Mouse (Mus musculus) spleen, adult 2 months (tissue): ENCODE measurements around the gene Olfr1513.

Experiments
- CTCF ChIP-seq: fragments of 200-500 bp; IDR thresholded peaks from 2 replicates; pipeline ENCODE4 v1.5.1; 2011; ENCODE audit warnings: mild to moderate bottlenecking, inconsistent platforms; ENCODE audit not compliant: insufficient read depth, insufficient read length, insufficient replicate concordance; ENCODE audit errors: extremely low read depth
- POLR2A ChIP-seq: fragments of 200-500 bp; IDR thresholded peaks from 2 replicates; pipeline ENCODE4 v1.6.1; 2011; ENCODE audit warnings: low read depth, low read length, inconsistent platforms

DNA sequence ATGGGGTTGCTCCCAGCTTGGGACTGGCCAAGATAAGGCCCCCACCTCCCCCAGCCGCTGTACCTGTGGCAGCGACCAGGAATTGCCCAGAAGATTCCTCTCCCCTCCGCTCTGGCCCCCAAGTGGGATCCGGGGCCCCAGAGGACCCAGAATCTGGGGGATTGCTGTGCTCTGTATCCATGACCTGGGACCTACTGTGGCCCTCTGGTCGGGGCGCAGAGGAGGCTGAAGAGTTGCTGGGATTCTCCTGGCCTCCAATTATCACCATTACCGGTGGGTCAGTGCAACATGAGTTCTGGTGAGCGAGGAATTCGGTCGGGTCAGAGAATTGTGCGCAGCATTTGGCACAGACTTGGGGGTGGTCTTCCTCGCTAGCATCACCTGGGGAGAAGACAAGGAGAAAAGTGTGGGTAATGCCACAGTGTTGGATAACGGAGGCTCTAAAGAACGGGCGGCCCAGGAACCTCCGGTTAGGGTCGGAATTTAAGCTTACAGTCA, 40.9 kb downstream of the Olfr1513 start:
- no peak for TF ChIP-seq CTCF
- TF ChIP-seq POLR2A, result no peak
